Mouse (Mus musculus): Measurements from ENCODE around the gene Gdnf.

The Gdnf gene

DNA sequence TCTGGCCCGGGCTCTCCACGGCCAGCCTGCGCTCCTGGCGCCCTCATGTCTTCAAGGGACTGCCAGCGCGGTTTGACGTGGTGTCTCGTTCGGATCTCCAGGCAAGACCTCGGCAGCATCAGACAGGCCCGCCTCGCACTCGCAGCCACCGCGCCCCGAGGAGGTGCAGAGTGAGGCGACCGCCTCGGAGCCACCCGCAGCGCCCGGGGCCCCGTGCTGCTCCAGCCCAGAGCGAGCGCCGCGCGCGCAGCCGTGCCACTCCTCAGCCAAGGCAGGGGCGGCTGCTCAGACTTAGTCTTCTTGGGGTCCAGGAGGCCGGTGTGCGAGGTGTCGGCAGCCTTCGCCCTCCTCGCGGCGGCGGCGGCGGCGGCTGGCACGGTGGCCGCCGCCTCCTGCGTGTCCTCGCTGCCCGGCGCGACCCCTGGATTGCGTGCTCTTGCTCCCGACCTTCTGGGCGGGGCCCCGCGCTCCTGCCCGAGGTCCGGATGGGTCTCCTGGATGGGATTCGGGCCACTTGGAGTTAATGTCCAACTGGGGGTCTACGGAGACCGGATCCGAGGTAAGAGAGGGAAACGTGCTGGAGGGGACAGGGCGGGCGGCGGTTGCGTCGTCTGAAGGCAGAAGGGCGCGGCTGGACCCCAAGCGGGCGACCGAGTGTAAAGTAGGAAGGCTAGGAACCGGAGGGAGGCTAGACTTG is at the start of gene Gdnf:
Gdnf (plus strand) TSS at position 291 of the 697 bp plus-strand sequence.
- no peak for DNase-seq (ENCODE audit: low read depth)

- no peak for DNase-seq (ENCODE audit: low read depth)
Observed at GRCm38 (mm10) chr15:7767166-7767565, 43.5 kb upstream of the Gdnf start.

DNA sequence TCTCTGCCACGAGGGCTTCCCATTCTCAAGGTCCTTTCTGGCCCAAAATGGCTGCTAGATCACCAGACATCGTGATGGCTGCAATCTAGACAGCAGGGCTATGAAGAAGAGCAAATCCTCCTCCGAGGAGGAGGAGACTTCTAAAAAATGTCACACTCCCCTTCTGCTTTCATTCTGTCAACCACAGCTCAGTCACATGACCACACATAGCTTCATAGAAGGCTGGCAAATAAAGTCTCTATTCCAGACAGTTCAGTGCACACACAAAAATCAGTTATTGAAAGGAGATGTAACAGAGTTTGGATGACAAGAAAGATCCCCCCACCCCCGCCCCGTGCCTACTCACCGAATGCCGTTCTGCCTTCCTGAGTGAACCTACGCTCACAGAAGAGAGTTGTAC is 37.7 kb upstream of the Gdnf start:
- DNase-seq (ENCODE audit: low read depth) = no peak

DNA sequence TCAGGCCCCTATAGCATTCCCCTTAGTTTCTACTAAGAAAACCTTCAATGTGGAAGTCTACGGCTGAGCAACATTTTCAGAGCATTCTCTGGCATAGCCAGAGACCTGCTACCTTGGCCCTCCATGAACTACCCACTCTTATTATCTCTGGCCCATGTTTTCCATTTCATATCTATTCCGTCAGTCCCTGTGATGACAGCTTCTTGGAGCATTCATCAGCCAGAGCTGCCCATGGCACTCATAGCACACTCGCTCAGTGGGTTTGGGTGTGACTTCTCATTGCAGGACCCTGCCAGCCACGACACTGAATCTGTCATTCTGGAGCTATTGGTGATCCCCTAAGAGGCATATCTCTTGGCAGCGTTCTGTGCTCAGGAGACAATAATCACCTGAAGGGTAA is 29.1 kb upstream of the Gdnf start:
- no peak for DNase-seq (ENCODE audit: low read depth)

DNA sequence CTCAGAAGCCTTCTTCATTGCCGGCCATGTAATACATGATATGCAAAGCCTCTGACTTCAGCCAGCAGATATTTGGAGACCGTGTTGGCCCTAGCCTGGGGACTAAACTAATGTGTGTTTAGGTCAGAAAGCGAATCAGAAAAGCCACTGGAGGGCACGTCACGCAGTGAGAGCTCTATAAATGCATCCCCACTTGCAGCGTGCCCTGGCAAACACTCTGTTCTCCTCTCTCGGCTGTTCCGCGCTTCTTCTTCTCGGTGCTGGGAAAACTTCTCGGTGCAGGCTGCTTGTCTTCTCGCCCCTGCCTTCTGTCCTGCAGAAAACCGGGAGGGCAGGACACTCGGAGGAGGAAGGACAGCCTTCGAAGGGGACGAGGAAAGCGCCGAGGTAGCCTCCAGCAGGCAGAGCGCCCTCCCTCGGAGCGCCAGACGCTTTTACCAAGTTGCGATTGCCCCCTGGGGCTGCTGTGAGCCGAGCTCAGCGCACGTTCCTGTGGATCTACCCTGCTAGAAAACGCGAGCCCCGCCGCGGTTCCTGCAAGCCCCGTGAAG is 730 bp upstream of the Gdnf start:
- DNase-seq (ENCODE audit: low read depth) = no peak

DNA sequence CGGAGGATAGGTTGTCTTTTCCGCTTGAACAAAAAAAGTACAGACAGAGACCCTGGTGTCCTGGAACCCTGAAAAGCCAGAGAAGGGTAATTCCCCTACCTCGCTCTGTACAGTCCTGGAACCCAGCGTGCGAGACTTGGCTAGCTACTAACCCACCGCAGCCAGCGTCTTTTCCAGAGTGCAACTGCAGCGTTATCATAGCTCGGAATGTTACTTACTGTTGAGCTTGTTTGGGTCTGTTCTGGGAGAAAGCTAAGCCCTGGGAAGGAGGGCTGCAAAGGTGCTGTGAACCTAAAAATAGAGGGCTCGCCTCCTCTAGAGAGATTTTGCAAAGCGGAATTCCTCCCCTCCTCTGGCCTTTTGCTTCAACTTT is 593 bp downstream of the Gdnf start:
- no peak for DNase-seq (ENCODE audit: low read depth)

DNA sequence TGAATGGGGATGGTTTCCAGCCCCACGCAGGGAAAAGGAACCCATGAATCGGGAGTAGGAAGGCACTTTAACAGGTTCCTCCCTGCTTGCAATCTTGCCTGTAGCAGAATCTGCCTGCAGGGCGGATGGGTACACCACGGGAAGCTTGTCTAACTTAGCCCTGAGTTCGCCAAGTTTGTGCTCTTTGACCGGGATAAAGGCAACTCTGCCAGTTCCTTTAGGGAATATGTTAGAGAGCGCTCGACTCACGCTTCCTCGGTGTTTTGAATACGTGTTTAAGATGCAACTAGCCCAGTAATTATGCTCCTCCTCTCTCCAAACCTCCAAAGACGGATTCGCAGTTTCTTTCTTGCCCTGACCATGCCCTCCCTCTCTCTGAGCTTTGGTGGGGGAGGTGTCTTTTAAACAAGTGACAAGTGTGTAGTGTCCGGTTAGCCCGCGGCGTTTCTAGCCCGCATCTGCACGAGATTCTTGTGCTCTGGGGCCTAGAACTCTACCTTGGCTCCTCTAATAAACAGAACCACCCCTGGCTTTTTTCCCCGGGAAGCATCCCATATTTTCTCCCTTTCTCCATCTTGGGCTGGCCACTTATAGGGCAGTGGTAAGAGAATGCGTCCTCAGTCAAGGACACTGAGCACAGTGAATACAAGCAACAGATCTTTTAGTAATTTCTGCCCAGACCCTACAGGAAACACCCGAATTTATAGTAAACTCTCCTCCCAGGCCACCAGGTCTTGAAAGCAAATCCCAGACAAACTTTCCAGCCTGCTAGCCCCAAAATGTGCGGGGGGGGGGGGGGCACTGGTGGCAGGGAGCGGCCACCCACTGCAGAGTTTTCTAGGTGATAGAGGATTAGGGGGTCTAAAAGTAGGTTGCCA is 1.4 kb downstream of the Gdnf start:
- DNase-seq (ENCODE audit: low read depth) = no peak

DNA sequence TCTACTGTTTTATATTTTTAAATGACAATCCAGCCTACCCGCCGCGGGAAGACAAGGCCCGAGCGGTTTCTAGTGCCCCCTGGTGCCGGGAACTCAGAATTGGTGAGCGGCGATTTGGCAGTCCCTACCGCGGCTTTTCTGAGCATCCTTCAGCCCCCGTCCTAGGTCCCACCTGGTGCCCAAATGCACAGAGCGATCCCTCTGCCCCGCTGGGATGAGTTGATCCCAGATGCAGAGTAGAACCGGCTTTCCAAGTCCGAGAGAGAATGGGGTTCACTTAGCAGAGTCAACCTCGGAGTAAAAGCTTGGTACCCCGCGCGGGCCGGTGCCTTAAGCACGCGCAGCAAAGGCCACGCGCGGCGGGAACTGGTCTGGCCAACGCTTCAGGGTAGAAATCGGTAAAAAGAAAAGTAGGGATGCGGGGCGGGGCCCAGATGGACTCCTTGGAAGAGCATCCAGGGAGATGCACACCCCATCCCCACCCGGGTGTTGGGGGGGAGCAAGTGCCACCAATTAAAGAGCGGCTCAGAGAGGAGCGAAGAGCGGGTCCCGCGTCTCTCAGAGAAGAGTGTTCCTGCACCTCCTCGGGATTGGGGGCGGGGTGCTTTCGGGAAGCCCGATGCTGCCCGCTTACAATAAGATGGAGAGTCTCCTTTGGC is 2.4 kb downstream of the Gdnf start:
- DNase-seq (ENCODE audit: low read depth) = no peak

- DNase-seq (ENCODE audit: low read depth) = no peak
Observed at GRCm38 (mm10) chr15:7813531-7814370, 3.1 kb downstream of the Gdnf start.

DNA sequence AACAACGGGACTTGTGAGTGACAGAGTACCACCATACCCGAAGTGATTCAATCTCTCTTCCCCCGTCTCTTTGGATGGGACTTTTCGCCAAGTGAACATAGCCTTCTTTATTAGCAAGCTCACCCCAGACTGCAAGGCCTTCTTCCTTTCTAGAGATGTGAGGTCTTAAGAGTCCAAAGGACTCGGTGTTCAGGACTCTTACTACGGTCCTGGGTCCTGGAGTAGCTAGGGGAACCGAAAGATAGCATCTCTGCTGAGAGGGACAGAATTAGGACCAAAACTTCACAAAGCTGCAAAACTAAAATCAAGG is 3.7 kb downstream of the Gdnf start:
- no peak for DNase-seq (ENCODE audit: low read depth)

DNA sequence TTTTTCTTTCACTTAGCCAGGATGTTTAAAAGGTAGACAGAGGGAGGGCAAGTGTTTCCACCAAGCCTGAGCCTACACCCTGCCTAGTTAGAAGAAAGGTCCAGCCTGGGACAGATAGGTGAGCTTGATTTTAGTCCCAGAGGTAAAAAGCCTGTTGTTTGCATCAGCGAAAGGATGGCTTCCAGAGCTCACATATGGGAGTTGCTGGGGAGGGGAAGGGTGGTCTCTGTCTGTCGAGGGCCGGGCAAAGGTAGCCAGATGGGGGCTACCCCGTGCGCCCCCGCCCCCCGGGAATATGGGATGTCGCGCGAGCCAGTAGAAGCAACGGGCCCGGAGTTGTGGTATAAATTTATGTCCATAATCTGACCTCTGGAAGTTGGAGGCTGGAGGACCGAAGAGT is 4.3 kb downstream of the Gdnf start:
- DNase-seq (ENCODE audit: low read depth) = no peak

DNA sequence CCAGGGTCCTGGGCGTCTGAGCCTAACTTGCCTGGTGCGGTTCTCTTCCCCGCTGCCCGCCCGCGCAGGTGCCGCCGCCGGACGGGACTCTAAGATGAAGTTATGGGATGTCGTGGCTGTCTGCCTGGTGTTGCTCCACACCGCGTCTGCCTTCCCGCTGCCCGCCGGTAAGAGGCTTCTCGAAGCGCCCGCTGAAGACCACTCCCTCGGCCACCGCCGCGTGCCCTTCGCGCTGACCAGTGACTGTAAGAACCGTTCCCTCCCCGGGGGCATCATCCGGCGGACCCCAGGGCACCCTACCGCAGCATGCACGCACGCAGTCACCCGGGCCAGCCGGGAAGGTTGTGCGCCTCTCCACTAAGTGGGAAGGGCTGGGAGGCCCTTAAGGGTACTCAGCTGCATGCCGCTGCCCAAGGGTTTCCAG is 4.9 kb downstream of the Gdnf start:
- no peak for DNase-seq (ENCODE audit: low read depth)

DNA sequence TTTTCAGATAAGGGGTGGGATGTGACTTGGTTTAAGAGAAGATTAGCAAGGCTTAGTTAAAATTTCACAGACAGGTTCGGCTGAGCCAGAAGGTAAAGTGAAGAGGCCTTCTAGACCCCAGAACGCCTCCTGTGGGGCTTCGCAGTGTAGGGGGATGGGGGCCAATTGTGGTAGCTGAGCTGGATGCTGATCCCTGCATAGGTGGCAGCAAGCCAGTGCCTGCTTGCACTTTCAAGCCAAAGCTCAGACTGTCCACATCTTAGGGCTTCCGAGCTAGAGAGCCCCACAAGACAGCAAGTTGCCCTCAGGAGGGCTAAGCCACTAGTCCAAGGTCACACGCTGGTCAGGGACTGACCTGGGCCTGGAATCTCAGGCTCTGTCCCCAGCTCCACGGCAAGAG is 13.2 kb downstream of the Gdnf start:
- DNase-seq (ENCODE audit: low read depth) = no peak

DNA sequence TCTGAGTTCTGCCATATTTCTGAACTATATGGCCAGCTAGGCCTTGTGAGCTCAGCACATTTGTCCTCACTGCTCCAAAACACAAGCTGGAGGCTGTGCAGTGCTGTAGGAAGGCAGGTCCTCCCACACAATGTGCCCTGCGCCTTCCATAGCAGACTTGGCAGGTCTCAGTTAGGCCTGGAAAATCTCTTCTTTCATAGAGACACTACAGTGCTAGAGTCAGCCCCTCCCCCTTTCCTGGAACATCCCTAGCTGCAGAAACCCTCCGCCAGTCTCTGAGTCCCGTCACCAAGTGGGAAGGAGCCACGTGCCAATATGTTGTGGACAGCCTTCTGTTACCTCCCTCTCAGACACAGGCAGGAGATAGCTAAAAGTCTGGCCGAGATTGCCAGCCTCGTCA is 14.9 kb downstream of the Gdnf start:
- DNase-seq (ENCODE audit: low read depth) = no peak

DNA sequence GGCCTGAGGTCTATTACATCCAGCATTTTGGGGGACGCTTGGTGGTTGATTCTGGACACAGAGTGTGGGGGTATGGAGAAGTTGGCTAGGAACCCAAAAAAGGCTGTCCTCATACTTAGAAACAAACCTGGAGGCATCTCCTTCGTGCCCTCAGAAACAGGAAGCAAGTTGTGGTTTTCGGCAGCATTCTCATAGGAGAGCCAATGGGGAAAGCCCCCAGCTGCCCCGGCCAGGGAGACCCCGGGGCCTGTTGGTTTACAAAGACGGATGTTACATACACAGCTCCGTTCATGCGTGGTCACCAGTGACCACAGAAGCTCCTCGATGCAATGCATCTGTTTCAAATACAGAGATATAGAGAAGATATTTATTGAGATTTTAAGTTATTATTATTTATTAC is 24.8 kb downstream of the Gdnf start:
- DNase-seq (ENCODE audit: low read depth) = no peak

- DNase-seq (ENCODE audit: low read depth) = no peak
Observed at GRCm38 (mm10) chr15:7838060-7838920, 27.6 kb downstream of the Gdnf start.

GRCm38 (mm10) chr15:7838921-7839309 is 28.3 kb downstream of the Gdnf start:
- DNase-seq (ENCODE audit: low read depth) = no peak

DNA sequence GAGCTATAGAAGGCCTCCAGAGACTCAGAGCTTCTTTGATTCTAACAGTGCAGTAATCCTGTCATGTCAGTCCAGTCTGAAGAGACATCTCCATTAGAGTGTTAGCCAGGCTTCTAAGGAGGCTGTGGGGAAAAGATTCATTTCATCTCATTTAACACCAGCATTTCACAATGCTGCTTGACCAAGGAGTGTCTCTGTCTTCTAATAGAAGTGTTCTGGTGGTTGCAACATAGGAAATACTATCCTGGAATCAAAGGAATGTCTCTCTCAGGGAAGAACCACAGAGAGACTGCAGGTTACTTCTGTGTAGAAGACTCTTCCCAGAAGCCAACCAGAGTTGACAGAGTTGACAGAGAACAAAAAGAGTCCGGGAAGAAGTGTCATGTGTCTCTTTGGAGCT is 31.0 kb downstream of the Gdnf start:
- DNase-seq (ENCODE audit: low read depth) = no peak

DNA sequence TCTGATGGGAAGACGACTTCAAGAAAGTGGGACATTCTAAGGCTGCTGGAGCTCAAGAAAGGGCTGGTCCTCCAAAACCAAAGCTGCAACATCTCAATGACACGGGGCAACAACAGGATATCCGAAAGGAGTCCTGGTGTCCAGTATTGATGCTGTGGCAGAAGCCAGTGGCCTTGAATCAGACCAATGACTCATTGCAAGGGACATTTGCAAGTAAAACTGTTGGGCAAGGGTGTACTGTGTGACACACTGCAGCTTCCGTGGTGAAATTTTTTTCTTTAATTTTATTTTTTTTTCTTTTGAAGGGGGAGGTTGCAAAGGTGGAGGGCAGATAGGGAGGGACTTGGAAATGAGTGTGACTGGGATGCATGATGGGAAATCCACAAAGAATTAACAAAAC is 31.8 kb downstream of the Gdnf start:
- no peak for DNase-seq (ENCODE audit: low read depth)

- DNase-seq (ENCODE audit: low read depth) = no peak
Observed at GRCm38 (mm10) chr15:7857418-7857817, 46.8 kb downstream of the Gdnf start.

- DNase-seq (ENCODE audit: low read depth) = no peak
Observed at GRCm38 (mm10) chr15:7858841-7859240, 48.2 kb downstream of the Gdnf start.

Measured in c-Kit-positive CD71-positive TER-119-negative erythroid progenitor cells, embryonic 14.5 days (primary cell).